Mouse (Mus musculus) gastrocnemius, adult 18-20 months (tissue): ENCODE results near the gene Acsf3. TPM values are rescaled to one million over a fixed set of nuclear protein-coding genes. Genes with fewer than 3 reads are reported as not detected.

ENCODE experiments used
- DNase-seq: peaks from one replicate; pipeline ENCODE4 v3.0.0; 2021; ENCODE audit warnings: low spot score
- long read RNA-seq, 2 experiments: library from polyadenylated mRNA; stranded (forward); transcript quantifications; one replicate each; pipeline ENCODE4 v2.0.0; 2021
- total RNA-seq, 2 experiments: library from RNA; stranded (reverse); gene quantifications; 2 replicates each; pipeline ENCODE4 v1.2.3; 2021

The Acsf3 gene
- total RNA-seq = 10 to 100 TPM; 12.4 to 12.9 TPM
- long read RNA-seq, experiment 1 = 0 reads
- long read RNA-seq, experiment 2, partial matches to known transcripts = 0 of 2 reads
- long read RNA-seq, experiment 2, other reads (novel, unspliced or antisense) = 1 of 2 reads

GRCm38 (mm10) chr8:122775285-122776155 lies at the start of gene Acsf3:
Acsf3 (plus strand) TSS chr8:122775486.
- DNase-seq = peak; percentile 59

DNA sequence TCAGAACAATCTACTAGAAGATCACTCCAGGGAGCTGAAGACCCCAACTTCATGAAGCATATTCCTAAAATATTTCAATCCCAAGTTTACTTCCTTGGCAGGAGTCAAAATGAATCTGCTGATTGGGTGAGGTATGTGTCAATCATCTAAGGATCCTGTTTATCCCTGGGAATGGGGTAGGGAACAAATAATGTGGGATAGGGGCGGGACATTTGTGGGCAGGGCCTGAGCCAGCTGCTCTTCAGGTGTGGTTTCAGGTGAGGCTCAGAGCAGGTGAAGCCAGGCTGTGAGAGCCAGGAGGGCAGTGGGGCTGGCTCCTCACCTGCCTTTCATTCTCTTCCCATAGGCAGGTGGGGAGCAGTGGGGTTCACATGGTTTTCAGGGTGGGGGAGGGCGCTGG lies 48.5 kb upstream of the Acsf3 start:
- DNase-seq = no peak

GRCm38 (mm10) chr8:122727412-122727811 lies 47.9 kb upstream of the Acsf3 start:
- DNase-seq = no peak

DNA sequence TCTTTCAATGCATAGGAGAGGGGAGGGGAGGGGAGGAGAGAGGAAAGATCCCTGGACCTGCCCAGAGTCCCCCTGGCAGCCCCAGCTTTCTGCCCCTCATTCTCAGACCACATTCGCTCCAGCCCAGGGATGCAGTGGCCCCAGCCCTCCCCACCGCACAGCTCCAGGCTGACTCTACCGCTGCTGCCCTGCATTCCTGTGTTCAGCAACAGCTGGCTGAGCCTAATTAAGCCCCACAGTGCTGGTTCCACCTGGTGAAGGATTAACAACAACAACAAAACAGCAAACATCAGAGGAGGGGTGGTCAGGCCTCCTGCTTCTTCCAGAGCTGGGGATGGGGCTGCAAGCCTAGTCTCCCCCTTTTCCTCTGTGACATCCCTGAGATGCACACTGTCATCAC lies 46.7 kb upstream of the Acsf3 start:
- no peak for DNase-seq

- DNase-seq = no peak
Observed at GRCm38 (mm10) chr8:122735110-122735509, 40.2 kb upstream of the Acsf3 start.

- DNase-seq = no peak
Observed at GRCm38 (mm10) chr8:122735542-122736473, 39.5 kb upstream of the Acsf3 start.

DNA sequence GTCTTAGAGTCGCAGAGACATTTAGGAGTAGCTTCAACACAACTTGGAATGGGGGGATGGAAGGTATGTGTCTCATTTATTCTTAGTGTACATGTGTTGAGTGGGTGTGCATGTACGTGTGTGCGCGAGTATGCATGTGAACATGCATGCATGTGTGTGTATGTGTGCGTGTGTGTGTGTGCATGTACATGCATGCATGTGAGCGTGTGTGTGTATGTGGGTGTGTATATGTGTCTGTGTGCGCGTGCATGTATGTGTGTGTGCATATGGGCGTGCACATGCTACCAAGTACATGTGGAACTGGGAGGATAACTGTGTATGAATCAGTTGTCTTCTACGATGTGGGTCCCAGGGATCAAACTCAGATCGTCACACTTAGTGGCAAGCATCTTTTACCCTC lies 38.7 kb upstream of the Acsf3 start:
- no peak for DNase-seq

- no peak for DNase-seq
Observed at GRCm38 (mm10) chr8:122737071-122737470, 38.2 kb upstream of the Acsf3 start.

GRCm38 (mm10) chr8:122737886-122738285 lies 37.4 kb upstream of the Acsf3 start:
- no peak for DNase-seq

- no peak for DNase-seq
Observed at GRCm38 (mm10) chr8:122739102-122739725, 36.1 kb upstream of the Acsf3 start.

GRCm38 (mm10) chr8:122742471-122742870 lies 32.8 kb upstream of the Acsf3 start:
- DNase-seq = no peak

GRCm38 (mm10) chr8:122745022-122745749 lies 30.1 kb upstream of the Acsf3 start:
- DNase-seq = no peak

GRCm38 (mm10) chr8:122745750-122746275 lies 29.5 kb upstream of the Acsf3 start:
- DNase-seq = no peak

GRCm38 (mm10) chr8:122746439-122746838 lies 28.8 kb upstream of the Acsf3 start:
- no peak for DNase-seq

GRCm38 (mm10) chr8:122747825-122748224 lies 27.5 kb upstream of the Acsf3 start:
- no peak for DNase-seq

DNA sequence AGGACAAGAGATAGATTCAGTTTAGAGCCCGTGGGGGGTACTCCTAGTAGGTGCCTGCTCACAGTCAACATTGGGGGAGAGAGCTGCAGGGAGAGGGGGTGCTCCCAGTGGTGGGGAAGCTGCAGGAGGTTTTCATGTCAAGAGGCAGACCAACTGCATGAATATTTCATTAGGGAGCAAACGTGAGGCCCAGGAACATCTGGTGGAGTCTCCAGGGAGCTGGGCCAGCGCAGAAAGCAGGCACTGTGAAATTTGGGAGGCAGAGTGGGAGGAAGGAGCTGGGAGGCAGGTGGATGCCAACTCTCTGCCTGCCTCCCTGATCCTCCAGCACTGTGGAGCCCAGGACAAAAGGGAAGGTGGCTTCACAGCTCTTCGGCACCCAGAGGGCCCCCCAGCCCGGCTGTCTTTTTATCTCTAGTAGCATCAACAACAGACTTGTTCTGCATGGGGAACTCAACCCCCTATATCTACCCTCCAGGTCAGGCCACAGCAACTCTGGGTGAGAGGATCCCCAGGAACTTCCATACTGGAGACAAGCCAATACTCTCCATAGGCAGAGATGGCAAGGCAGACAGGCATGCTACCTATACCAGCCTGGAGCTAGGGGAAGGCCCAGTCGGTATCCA lies 25.8 kb upstream of the Acsf3 start:
- DNase-seq = no peak

DNA sequence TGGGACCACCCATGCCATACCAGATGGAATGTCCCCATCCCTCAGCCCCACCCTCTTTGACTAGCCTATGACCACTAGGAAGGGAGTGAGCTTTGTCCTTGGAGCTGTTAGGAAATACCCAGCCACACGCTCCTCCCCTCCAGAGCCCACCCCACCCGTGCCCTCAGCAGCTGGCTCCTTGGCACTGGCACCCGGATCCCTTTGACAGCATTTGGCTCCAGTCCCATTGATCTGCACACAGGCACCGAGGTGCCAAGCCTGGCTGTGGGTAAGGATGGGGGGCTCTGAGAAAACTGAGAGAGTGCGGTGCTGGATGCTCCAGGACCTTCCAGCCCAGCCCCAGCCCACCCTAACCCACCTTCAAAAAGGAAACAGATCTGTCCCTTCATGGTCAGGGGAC lies 23.9 kb upstream of the Acsf3 start:
- no peak for DNase-seq

DNA sequence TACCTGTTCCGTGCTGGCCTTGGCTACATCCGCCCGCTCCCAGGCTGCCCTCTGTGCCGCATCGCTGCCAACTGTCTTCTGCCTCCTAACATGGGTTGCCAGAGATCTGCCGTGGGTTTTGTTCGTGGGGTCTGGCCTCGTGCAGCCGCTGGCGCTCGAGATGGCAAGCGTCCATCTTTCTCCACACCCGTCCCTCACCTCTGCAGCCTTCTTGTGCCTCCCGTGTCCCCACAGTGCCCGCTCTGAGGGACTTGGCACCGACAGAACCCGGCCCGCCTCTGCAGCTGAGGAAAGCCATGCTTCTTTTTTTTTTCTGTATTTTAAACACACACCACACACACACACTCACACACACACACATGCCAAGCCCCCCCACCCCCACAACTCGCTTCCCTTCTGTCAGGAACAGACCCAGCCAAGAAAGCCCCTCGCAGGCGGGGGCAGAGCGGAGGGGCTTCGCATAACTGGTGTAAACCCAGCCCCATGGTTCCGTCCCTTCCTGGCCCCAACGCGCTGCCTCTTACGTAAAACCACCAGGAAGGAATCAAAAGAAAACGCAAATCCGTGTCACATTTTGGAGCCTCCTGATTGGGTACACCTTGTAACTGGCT lies 23.1 kb upstream of the Acsf3 start:
- no peak for DNase-seq

DNA sequence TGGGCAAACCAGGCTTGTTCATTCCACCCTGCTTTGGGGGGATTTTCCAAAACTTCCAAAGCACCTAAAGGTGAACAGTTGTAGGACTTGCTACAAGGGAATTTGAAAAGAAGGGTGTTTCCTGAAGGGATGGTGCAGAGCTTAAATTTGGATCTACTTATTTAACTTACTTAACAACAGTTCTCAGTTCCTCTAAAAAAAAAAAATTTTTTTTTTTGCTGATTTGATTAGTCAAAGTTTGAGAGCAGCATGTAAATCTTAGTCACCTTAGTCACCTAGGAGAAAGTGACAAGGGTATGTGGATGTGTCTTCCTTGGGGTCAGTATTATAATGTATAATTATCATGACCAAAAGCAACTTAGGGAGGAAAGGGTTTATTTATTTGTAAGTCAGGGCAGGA lies 16.7 kb upstream of the Acsf3 start:
- no peak for DNase-seq

- DNase-seq = no peak
Observed at GRCm38 (mm10) chr8:122760116-122760515, 15.2 kb upstream of the Acsf3 start.
